8 mouse cellular contexts compared by ENCODE assay signal in genomic region chr19:60891934-60892547, GRCm38 (mm10). TPM values are rescaled to one million over a fixed set of nuclear protein-coding genes. Genes with fewer than 3 reads are reported as not detected.
A peak's percentile ranks its signal among the peaks of the same experiment; 100 is the strongest.
DNase-seq lines count a peak whose midpoint lies in the region; ATAC-seq lines count a peak whose summit lies in the region.

No protein-coding gene starts in this region.

- H3K9me3 ChIP-seq in liver, embryonic 11.5 days (ENCODE audit: control insufficient read depth, low read length) = no peaks in the 10 kb centered on the region

- H3K9ac ChIP-seq in liver, embryonic 11.5 days (ENCODE audit: low read depth, low read length) = no peak overlapping the region

- H3K27me3 ChIP-seq in liver, embryonic 11.5 days (replicated peaks; ENCODE audit: control insufficient read depth, insufficient read depth, low read length) = no peaks in the 10 kb centered on the region

- ATAC-seq in liver, embryonic 11.5 days (replicated peaks; ENCODE audit: low FRiP score) = no peak

- DNase-seq in B cell, adult 2 months = peak; percentile 82 to 85
- peak; percentile 83 for DNase-seq in adipocyte (ENCODE audit: low spot score)
- peak; percentile 78 for DNase-seq in embryo, embryonic 11 days
- DNase-seq in heart, adult 8-10 months (ENCODE audit: low spot score) = peak; percentile 63
- DNase-seq in kidney, adult 8-10 months = peak; percentile 46 to 74
- DNase-seq in liver, embryonic 11.5 days (ENCODE audit: low spot score) = no peak
- peak; percentile 45 to 67 for DNase-seq in natural killer cell, adult 2 months (ENCODE audit: low spot score in 2 of 2)
- DNase-seq in testis, postnatal 10 days (ENCODE audit: low spot score) = peak; percentile 82

- no peaks in the 10 kb centered on the region for H3K36me3 ChIP-seq in liver, embryonic 11.5 days (ENCODE audit: control insufficient read depth, insufficient read depth, low read length)

- H3K4me1 ChIP-seq in liver, embryonic 11.5 days (replicated peaks; ENCODE audit: control insufficient read depth, insufficient read depth, low read length) = peaks cover 18% of the 10 kb centered on the region; the same call in 1 of the 2 replicates

- peak overlapping the region; percentile 77 for H3K4me2 ChIP-seq in liver, embryonic 11.5 days

- no peak overlapping the region for H3K27ac ChIP-seq in liver, embryonic 11.5 days (ENCODE audit: low read depth, low read length)

- WGBS in liver, embryonic 11.5 days = 23% methylated on average over 1 of the region's 1 CpGs

- H3K4me3 ChIP-seq in liver, embryonic 11.5 days (ENCODE audit: low read depth, low read length) = peak overlapping the region; percentile 85

RNA-seq across cellular contexts. Expression of gene Grk5, which starts 2.5 kb away (rescaled TPM):
- total RNA-seq in heart, adult 8-10 months (2022) = 10 to 100 TPM; 21.4 to 45.5 (median 35.8) TPM
- 2.1 and 2.9 TPM in 2 replicates for polyA plus RNA-seq in liver, embryonic 11.5 days (2014; fragmentation: Nextera tagmentation; extraction: Ambion mirVana)

RNA-seq across cellular contexts. Expression of gene Prdx3, which starts 17.7 kb away (rescaled TPM):
- 100 to 1,000 TPM; 388 to 412 (median 399) TPM for total RNA-seq in heart, adult 8-10 months (2022)
- 372 and 407 TPM in 2 replicates for polyA plus RNA-seq in liver, embryonic 11.5 days (2014; fragmentation: Nextera tagmentation; extraction: Ambion mirVana)

RNA-seq across cellular contexts. Expression of gene Sfxn4, which starts 30.8 kb away (rescaled TPM):
- total RNA-seq in heart, adult 8-10 months (2022) = 10 to 100 TPM in 1 of 4 experiments, 1 to 10 TPM in 3; 6.9 to 10.8 (median 8.9) TPM
- 3.6 and 4.2 TPM in 2 replicates for polyA plus RNA-seq in liver, embryonic 11.5 days (2014; fragmentation: Nextera tagmentation; extraction: Ambion mirVana)
